Mouse (Mus musculus) myocyte (in vitro differentiated cells): Measurements from ENCODE around the gene Arhgap20.

Source experiments
- E2F4 ChIP-seq: IDR thresholded peaks from one replicate; pipeline ENCODE4 v1.6.1; 2011; ENCODE audit warnings: mild to moderate bottlenecking, control low read depth, moderate library complexity; ENCODE audit not compliant: insufficient read depth
- POLR2AphosphoS2 ChIP-seq: IDR thresholded peaks from one replicate; pipeline ENCODE4 v1.6.1; 2011; ENCODE audit warnings: low read depth, control low read depth; ENCODE audit not compliant: insufficient read length
- USF1 ChIP-seq: IDR thresholded peaks from one replicate; pipeline ENCODE4 v1.6.1; 2011; ENCODE audit warnings: low read depth, mild to moderate bottlenecking, control low read depth, moderate library complexity

GRCm38 (mm10) chr9:51736750-51737368, 28.3 kb upstream of the Arhgap20 start:
- TF ChIP-seq POLR2AphosphoS2 (no peak), USF1 (no peak), E2F4 (no peak)
